Mouse (Mus musculus): Measurements from ENCODE around the gene Lmo2. TPM values are rescaled to one million over a fixed set of nuclear protein-coding genes. Genes with fewer than 3 reads are reported as not detected.

Lmo2 gene
- polyA plus RNA-seq, 1 experiment from 2014 or later = 188 TPM

- no peaks in the 10 kb centered on the region for H3K27me3 ChIP-seq (replicated peaks)
- 48% methylated on average over 13 of the region's 13 CpGs for whole genome bisulfite sequencing (ENCODE audit: insufficient replicate concordance)
- H3K9ac ChIP-seq = no peak overlapping the region
- no peak for ATAC-seq
- H3K36me3 ChIP-seq = no peaks in the 10 kb centered on the region
- H3K9me3 ChIP-seq (replicated peaks) = no peaks in the 10 kb centered on the region
- peaks cover 63% of the 10 kb centered on the region for H3K4me1 ChIP-seq
- H3K4me2 ChIP-seq = 0 out of 2 replicates have a peak overlapping the region, but pooled peaks have one; percentile 6
- H3K4me3 ChIP-seq = no peak overlapping the region
- H3K27ac ChIP-seq = peak overlapping the region; percentile 72; the same call in 1 of the 2 replicates
Observed at GRCm38 (mm10) chr2:103930306-103931019, 27.3 kb upstream of the Lmo2 start.

- H3K27ac ChIP-seq = peak overlapping the region; percentile 72
- WGBS (ENCODE audit: insufficient replicate concordance) = 41% methylated on average over 7 of the region's 7 CpGs
- H3K4me1 ChIP-seq = peaks cover 63% of the 10 kb centered on the region
- no peaks in the 10 kb centered on the region for H3K27me3 ChIP-seq (replicated peaks)
- peak; percentile 66 for ATAC-seq
- H3K9me3 ChIP-seq (replicated peaks) = no peaks in the 10 kb centered on the region
- peak overlapping the region; percentile 5; the same call in 1 of the 2 replicates for H3K4me3 ChIP-seq
- no peaks in the 10 kb centered on the region for H3K36me3 ChIP-seq
- peak overlapping the region; percentile 46 for H3K9ac ChIP-seq
- peak overlapping the region; percentile 50 for H3K4me2 ChIP-seq
Observed at GRCm38 (mm10) chr2:103931511-103931911, 26.3 kb upstream of the Lmo2 start.

DNA sequence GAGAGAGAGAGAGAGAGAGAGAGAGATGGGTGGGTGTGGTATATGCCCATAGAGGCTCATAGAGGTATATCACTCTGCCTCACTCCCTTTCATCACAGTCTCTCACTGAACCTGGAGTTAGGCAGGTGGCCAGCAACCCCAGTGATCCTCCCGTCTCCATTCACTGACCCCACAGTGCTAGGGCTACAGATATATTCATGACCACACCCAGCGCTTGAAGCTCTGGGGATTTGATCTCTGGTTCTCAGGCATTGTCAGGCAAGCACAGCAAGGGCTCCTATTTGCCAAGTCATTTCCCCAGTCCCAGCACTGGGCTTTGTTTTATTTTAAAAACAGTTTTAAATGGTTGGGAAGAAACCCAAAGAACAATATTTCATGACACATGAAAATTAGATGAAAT, 25.8 kb upstream of the Lmo2 start:
- Histone ChIP-seq H3K4me2 (peak overlapping the region; percentile 50), H3K4me1 (peaks cover 58% of the 10 kb centered on the region), H3K27me3 (replicated peaks) (no peaks in the 10 kb centered on the region), H3K9me3 (replicated peaks) (no peaks in the 10 kb centered on the region), H3K27ac (peak overlapping the region; percentile 72), H3K9ac (peak overlapping the region; percentile 46; the same call in 1 of the 2 replicates), H3K4me3 (no peak overlapping the region), H3K36me3 (no peaks in the 10 kb centered on the region)
- peak; percentile 82 for ATAC-seq
- 12% methylated on average over 2 of the region's 2 CpGs for WGBS (ENCODE audit: insufficient replicate concordance)

GRCm38 (mm10) chr2:103932480-103932879, 25.3 kb upstream of the Lmo2 start:
- H3K4me1 ChIP-seq = peaks cover 54% of the 10 kb centered on the region
- ATAC-seq = 0 out of 2 replicates have a peak, but pooled peaks have one; percentile 42
- H3K27me3 ChIP-seq (replicated peaks) = no peaks in the 10 kb centered on the region
- no peak overlapping the region for H3K9ac ChIP-seq
- no peak overlapping the region for H3K4me3 ChIP-seq
- H3K36me3 ChIP-seq = no peaks in the 10 kb centered on the region
- peak overlapping the region; percentile 27 for H3K4me2 ChIP-seq
- H3K27ac ChIP-seq = peak overlapping the region; percentile 72
- H3K9me3 ChIP-seq (replicated peaks) = no peaks in the 10 kb centered on the region
- 52% methylated on average over 9 of the region's 9 CpGs for WGBS (ENCODE audit: insufficient replicate concordance)

DNA sequence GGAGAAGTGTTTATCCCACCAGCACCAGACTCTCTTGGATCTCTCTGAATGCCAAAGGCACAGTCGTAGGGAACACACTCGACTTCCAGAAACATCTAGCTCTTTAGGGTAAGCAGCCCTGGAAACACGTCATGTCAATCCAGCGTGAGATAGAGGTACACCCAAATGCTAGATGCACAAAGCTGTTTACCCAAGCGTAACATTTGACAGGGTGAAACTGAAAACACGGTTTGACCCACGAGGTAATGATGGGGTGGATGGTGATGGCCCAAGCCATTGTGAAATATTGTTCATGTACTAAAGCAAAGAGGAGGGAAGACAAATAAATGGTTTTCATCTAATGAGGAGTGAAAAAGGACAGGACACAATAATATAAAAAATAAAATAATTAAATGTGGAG, 23.5 kb upstream of the Lmo2 start:
- Histone ChIP-seq H3K9me3 (replicated peaks) (no peaks in the 10 kb centered on the region), H3K9ac (no peak overlapping the region), H3K4me3 (no peak overlapping the region), H3K4me1 (peaks cover 48% of the 10 kb centered on the region), H3K4me2 (no peak overlapping the region), H3K27ac (no peak overlapping the region), H3K27me3 (replicated peaks) (no peaks in the 10 kb centered on the region), H3K36me3 (no peaks in the 10 kb centered on the region)
- WGBS (ENCODE audit: insufficient replicate concordance) = 70% methylated on average over 7 of the region's 7 CpGs
- ATAC-seq = no peak

DNA sequence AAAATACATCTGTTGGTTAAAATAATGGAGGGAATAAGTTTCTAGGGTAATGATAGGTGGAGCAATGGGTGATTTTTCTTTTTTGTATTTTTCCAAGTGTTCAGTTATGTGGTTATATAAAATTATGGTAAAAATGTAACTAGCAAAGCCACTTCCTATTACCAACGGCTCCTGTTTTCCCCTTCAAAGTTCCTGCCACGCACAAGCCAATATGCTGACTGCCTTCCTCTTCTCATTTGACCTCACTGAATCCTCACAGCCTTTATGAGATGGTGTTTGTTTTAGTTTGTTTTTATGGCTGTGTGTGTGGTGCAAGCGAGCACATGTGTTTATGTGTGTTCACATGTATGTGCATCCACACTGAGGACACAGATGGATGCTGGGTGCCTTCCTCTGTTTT, 23.1 kb upstream of the Lmo2 start:
- peak overlapping the region; percentile 27; the same call in 1 of the 2 replicates for H3K27ac ChIP-seq
- no peak overlapping the region for H3K4me3 ChIP-seq
- no peak overlapping the region for H3K4me2 ChIP-seq
- H3K9ac ChIP-seq = no peak overlapping the region
- ATAC-seq = no peak
- peaks cover 48% of the 10 kb centered on the region for H3K4me1 ChIP-seq
- H3K9me3 ChIP-seq (replicated peaks) = no peaks in the 10 kb centered on the region
- no peaks in the 10 kb centered on the region for H3K27me3 ChIP-seq (replicated peaks)
- WGBS (ENCODE audit: insufficient replicate concordance) = 67% methylated on average over 3 of the region's 3 CpGs
- no peaks in the 10 kb centered on the region for H3K36me3 ChIP-seq

GRCm38 (mm10) chr2:103935691-103936435, 21.9 kb upstream of the Lmo2 start:
- Histone ChIP-seq H3K4me2 (no peak overlapping the region), H3K4me3 (no peak overlapping the region), H3K9me3 (replicated peaks) (no peaks in the 10 kb centered on the region), H3K27ac (peak overlapping the region; percentile 27; the same call in 1 of the 2 replicates), H3K9ac (no peak overlapping the region), H3K36me3 (no peaks in the 10 kb centered on the region), H3K27me3 (replicated peaks) (no peaks in the 10 kb centered on the region), H3K4me1 (peaks cover 37% of the 10 kb centered on the region)
- WGBS (ENCODE audit: insufficient replicate concordance) = 71% methylated on average over 10 of the region's 10 CpGs
- no peak for ATAC-seq

DNA sequence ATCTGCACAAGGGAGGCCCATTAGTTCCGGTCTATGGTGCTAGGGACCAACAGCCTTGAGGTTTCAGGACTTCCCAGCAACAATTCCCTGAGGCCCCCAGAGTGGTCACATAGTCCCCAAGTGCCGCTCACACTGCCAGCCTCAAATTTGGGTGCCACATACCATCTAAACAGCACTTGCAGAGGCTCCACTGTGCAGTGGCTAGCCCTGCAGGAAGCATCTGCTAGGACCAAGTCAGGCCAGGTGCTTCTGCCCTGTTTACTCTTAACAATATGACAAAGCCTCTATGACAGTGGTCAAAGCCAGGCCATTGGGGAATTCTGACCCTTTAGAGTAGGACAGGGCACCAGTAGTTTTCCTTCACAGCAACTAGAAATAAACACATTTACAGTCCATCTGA, 21.1 kb upstream of the Lmo2 start:
- Histone ChIP-seq H3K27ac (no peak overlapping the region), H3K36me3 (no peaks in the 10 kb centered on the region), H3K4me2 (no peak overlapping the region), H3K27me3 (replicated peaks) (no peaks in the 10 kb centered on the region), H3K9ac (no peak overlapping the region), H3K4me1 (peaks cover 29% of the 10 kb centered on the region), H3K4me3 (no peak overlapping the region), H3K9me3 (replicated peaks) (no peaks in the 10 kb centered on the region)
- ATAC-seq = no peak
- 81% methylated on average over 2 of the region's 2 CpGs for WGBS (ENCODE audit: insufficient replicate concordance)

- H3K36me3 ChIP-seq = no peaks in the 10 kb centered on the region
- no peak overlapping the region for H3K4me3 ChIP-seq
- H3K9me3 ChIP-seq (replicated peaks) = no peaks in the 10 kb centered on the region
- H3K27ac ChIP-seq = no peak overlapping the region
- ATAC-seq = no peak
- WGBS (ENCODE audit: insufficient replicate concordance) = 88% methylated on average over 2 of the region's 2 CpGs
- peaks cover 19% of the 10 kb centered on the region for H3K4me1 ChIP-seq
- H3K9ac ChIP-seq = no peak overlapping the region
- no peak overlapping the region for H3K4me2 ChIP-seq
- H3K27me3 ChIP-seq (replicated peaks) = no peaks in the 10 kb centered on the region
Observed at GRCm38 (mm10) chr2:103937670-103938069, 20.1 kb upstream of the Lmo2 start.

- Histone ChIP-seq H3K4me1 (peaks cover 14% of the 10 kb centered on the region; the same call in 1 of the 2 replicates), H3K9me3 (replicated peaks) (no peaks in the 10 kb centered on the region), H3K9ac (no peak overlapping the region), H3K4me3 (no peak overlapping the region), H3K4me2 (no peak overlapping the region), H3K27me3 (replicated peaks) (no peaks in the 10 kb centered on the region), H3K36me3 (no peaks in the 10 kb centered on the region), H3K27ac (no peak overlapping the region)
- ATAC-seq = no peak
- WGBS (ENCODE audit: insufficient replicate concordance) = 56% methylated on average over 1 of the region's 1 CpGs
Observed at GRCm38 (mm10) chr2:103938573-103938972, 19.2 kb upstream of the Lmo2 start.

- Histone ChIP-seq H3K27me3 (replicated peaks) (no peaks in the 10 kb centered on the region), H3K27ac (no peak overlapping the region), H3K4me2 (no peak overlapping the region), H3K4me1 (peaks cover 16% of the 10 kb centered on the region), H3K4me3 (no peak overlapping the region), H3K36me3 (no peaks in the 10 kb centered on the region), H3K9ac (no peak overlapping the region), H3K9me3 (replicated peaks) (no peaks in the 10 kb centered on the region)
- no peak for ATAC-seq
Observed at GRCm38 (mm10) chr2:103939003-103939402, 18.8 kb upstream of the Lmo2 start.

- Histone ChIP-seq H3K4me2 (no peak overlapping the region), H3K9me3 (replicated peaks) (no peaks in the 10 kb centered on the region), H3K27ac (no peak overlapping the region; the same call in 1 of the 2 replicates), H3K9ac (no peak overlapping the region), H3K4me3 (no peak overlapping the region), H3K27me3 (replicated peaks) (no peaks in the 10 kb centered on the region), H3K4me1 (peaks cover 22% of the 10 kb centered on the region), H3K36me3 (no peaks in the 10 kb centered on the region)
- no peak for ATAC-seq
- 81% methylated on average over 3 of the region's 3 CpGs for WGBS (ENCODE audit: insufficient replicate concordance)
Observed at GRCm38 (mm10) chr2:103941085-103941484, 16.7 kb upstream of the Lmo2 start.

All from liver, embryonic 12.5 days (tissue).